In genomic region chr2:32158616-32159239, GRCm38 (mm10) we compare ENCODE assay signal across 8 mouse cellular contexts. TPM values are rescaled to one million over a fixed set of nuclear protein-coding genes. Genes with fewer than 3 reads are reported as not detected.
DNase-seq lines count a peak whose midpoint lies in the region; ATAC-seq and TF ChIP-seq lines count a peak whose summit lies in the region.
"Had no signal": no experiment of that assay in that cellular context is flagged by ENCODE, and none has a peak within 500 bp of the region (broad histone marks: within the 10 kb centered on the region; RNA-seq: fewer than 3 reads in every experiment).

No protein-coding gene starts in this region.

- no peak; the same call in 1 of the 2 replicates for TF ChIP-seq CTCF in lung, embryonic 14.5 days (IDR thresholded peaks at IDR 0.05; ENCODE audit: low read depth)

- ATAC-seq in heart, embryonic 16.5 days (replicated peaks; ENCODE audit: extremely low read depth, insufficient read depth, low FRiP score): no peak
- ATAC-seq in lung, embryonic 14.5 days (ENCODE audit: insufficient read depth): no peak
- ATAC-seq in liver, embryonic 16.5 days (ENCODE audit: low read depth): 0 out of 2 replicates have a peak, but pooled peaks have one; percentile 22

- intact Hi-C loops in heart, postnatal 14 days (cut with DNase I): no loop called here

- 65% methylated on average over 12 of the region's 12 CpGs for WGBS in heart, embryonic 16.5 days
- WGBS in lung, embryonic 14.5 days: 65% methylated on average over 12 of the region's 12 CpGs
- 70% methylated on average over 12 of the region's 12 CpGs for WGBS in liver, embryonic 16.5 days (ENCODE audit: insufficient replicate concordance)

- peaks cover 73% of the 10 kb centered on the region for H3K4me1 ChIP-seq in heart, embryonic 16.5 days (ENCODE audit: control insufficient read depth, insufficient read depth, low read length)
- H3K4me1 ChIP-seq in lung, embryonic 14.5 days (ENCODE audit: insufficient read depth): peaks cover 42% of the 10 kb centered on the region
- H3K4me1 ChIP-seq in liver, embryonic 16.5 days (ENCODE audit: control insufficient read depth, low read depth, low read length): peaks cover 72% of the 10 kb centered on the region

- H3K4me3 ChIP-seq in heart, embryonic 16.5 days (ENCODE audit: low read length): no peak overlapping the region
- no peak overlapping the region for H3K4me3 ChIP-seq in lung, embryonic 14.5 days (ENCODE audit: low read depth, low read length)
- no peak overlapping the region for H3K4me3 ChIP-seq in liver, embryonic 16.5 days (ENCODE audit: low read depth, low read length)

- H3K9ac ChIP-seq in heart, embryonic 16.5 days (ENCODE audit: low read length): no peak overlapping the region
- no peak overlapping the region for H3K9ac ChIP-seq in lung, embryonic 14.5 days
- H3K9ac ChIP-seq in liver, embryonic 16.5 days (ENCODE audit: low read depth, low read length): no peak overlapping the region; the same call in 1 of the 2 replicates

- 0 out of 2 replicates have a peak overlapping the region, but pooled peaks have one; percentile 1 for H3K27ac ChIP-seq in heart, embryonic 16.5 days (ENCODE audit: low read length)
- H3K27ac ChIP-seq in lung, embryonic 14.5 days (ENCODE audit: low read depth): no peak overlapping the region
- H3K27ac ChIP-seq in liver, embryonic 16.5 days (ENCODE audit: low read length): no peak overlapping the region

- no peaks in the 10 kb centered on the region for H3K27me3 ChIP-seq in heart, embryonic 16.5 days (ENCODE audit: control insufficient read depth, insufficient read depth, low read length)
- no peaks in the 10 kb centered on the region for H3K27me3 ChIP-seq in lung, embryonic 14.5 days (ENCODE audit: insufficient read depth, low read length)
- H3K27me3 ChIP-seq in liver, embryonic 16.5 days (ENCODE audit: control insufficient read depth, insufficient read depth, low read depth, low read length): no peaks in the 10 kb centered on the region

- H3K4me2 ChIP-seq in heart, embryonic 16.5 days (ENCODE audit: low read depth, low read length): no peak overlapping the region
- H3K4me2 ChIP-seq in lung, embryonic 14.5 days: no peak overlapping the region
- no peak overlapping the region for H3K4me2 ChIP-seq in liver, embryonic 16.5 days (ENCODE audit: low read depth, low read length)

- DNase-seq in heart, postnatal 14 days: no peak
- DNase-seq in lung, embryonic 14.5 days: peak; percentile 50
- DNase-seq in lung, adult 18-20 months: no peak
- DNase-seq in ZHBTc4 (ENCODE audit: low read depth, low spot score): peak; percentile 56
- no peak for DNase-seq in thymus, adult 18-20 months
- DNase-seq: thymus, postnatal 14 days had no signal

- H3K9me3 ChIP-seq in heart, embryonic 16.5 days (replicated peaks; ENCODE audit: control insufficient read depth, low read length): no peaks in the 10 kb centered on the region; the same call in 1 of the 2 replicates
- H3K9me3 ChIP-seq in lung, embryonic 14.5 days (ENCODE audit: low read depth, low read length): no peaks in the 10 kb centered on the region
- H3K9me3 ChIP-seq in liver, embryonic 16.5 days (replicated peaks; ENCODE audit: control insufficient read depth, low read length): no peaks in the 10 kb centered on the region

- peaks cover 2% of the 10 kb centered on the region; the same call in 1 of the 2 replicates for H3K36me3 ChIP-seq in heart, embryonic 16.5 days (ENCODE audit: control insufficient read depth, insufficient read depth)
- H3K36me3 ChIP-seq in lung, embryonic 14.5 days (ENCODE audit: insufficient read depth): no peaks in the 10 kb centered on the region
- no peaks in the 10 kb centered on the region for H3K36me3 ChIP-seq in liver, embryonic 16.5 days (ENCODE audit: control insufficient read depth, insufficient read depth)

RNA-seq across cellular contexts. Expression of gene Prrc2b, which starts 7.8 kb away (rescaled TPM):
- 19.3 and 30.1 TPM in 2 replicates for polyA plus RNA-seq in heart, embryonic 16.5 days (2015; fragmentation: Nextera tagmentation; extraction: Ambion mirVana)
- 100 to 1,000 TPM in 1 of 2 experiments, 10 to 100 TPM in 1; 92.9 to 101 TPM for total RNA-seq in heart, postnatal 14 days (2021)
- polyA plus RNA-seq in lung, embryonic 14.5 days (2014; fragmentation: Nextera tagmentation; extraction: Ambion mirVana): 69.0 and 76.8 TPM in 2 replicates
- 4.5 and 4.7 TPM in 2 replicates for polyA plus RNA-seq in liver, embryonic 16.5 days (2015; fragmentation: Nextera tagmentation; extraction: Ambion mirVana)

Comparison
In these comparisons a context has a peak if more than half of its experiments do, and no peak if none do; other contexts are left out.
1. DNase-seq: peak in lung, embryonic 14.5 days (single experiment) and ZHBTc4 (single experiment); none in heart, postnatal 14 days (0 of 2), lung, adult 18-20 months (0 of 2) and thymus, adult 18-20 months (0 of 2).